Mouse (Mus musculus): Measurements from ENCODE around the gene Jazf1. TPM values are rescaled to one million over a fixed set of nuclear protein-coding genes. Genes with fewer than 3 reads are reported as not detected.

Jazf1 gene
- total and polyA plus RNA-seq, 3 experiments, result 0.42 to 1.7 (median 0.75) TPM

DNA sequence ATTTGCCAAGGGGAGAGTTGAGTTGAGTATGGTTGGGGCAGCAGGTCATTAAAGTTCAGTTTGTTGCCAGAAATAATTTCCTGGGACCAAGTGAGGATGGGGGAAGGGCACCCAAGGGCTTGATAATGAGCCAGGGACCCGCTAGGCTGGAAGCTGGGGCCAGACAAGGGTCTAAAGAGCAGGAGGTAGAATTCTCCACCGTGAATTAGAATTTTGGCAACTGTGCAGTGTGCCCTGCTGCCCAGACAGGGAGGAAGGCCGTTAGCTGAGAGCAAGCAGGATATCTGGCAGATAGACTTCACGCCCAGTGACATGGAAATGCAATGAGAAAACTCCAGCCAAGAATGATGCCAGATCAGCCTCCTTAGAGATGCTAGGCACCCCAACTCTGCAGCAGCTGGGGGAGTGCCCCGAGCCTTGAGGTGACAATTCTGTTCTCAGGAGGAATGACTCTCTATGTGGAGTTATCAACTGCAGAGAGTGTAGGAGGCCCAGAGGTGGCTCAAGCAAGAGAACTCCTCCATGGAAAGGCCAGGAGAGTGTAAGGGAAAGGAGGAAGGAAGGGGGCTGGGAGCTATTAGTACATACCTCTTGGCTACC is 1.6 kb upstream of the Jazf1 start:
- H3K27ac ChIP-seq (ENCODE audit: insufficient read depth, low read depth), result no peak overlapping the region
- H3K36me3 ChIP-seq (replicated peaks in 1 of 2; ENCODE audit: control insufficient read depth in 1 of 2, insufficient read depth in 1 of 2, low read length in 1 of 2), result peaks cover 0 to under 1% of the 10 kb centered on the region in 2 experiments
- H3K9me3 ChIP-seq (replicated peaks; ENCODE audit: low read length), result no peaks in the 10 kb centered on the region
- H3K9ac ChIP-seq (ENCODE audit: insufficient read depth, low read depth), result no peak overlapping the region
- no peak for DNase-seq (ENCODE audit: extremely low read depth)
- H3K79me2 ChIP-seq (replicated peaks; ENCODE audit: control insufficient read depth, extremely low read depth, insufficient read depth, poor library complexity, severe bottlenecking), result no peaks in the 10 kb centered on the region
- H3K4me3 ChIP-seq (replicated peaks in 1 of 3; ENCODE audit: low read depth in 2 of 3, low read length in 2 of 3, poor library complexity in 1 of 3), result no peak overlapping the region
- H3K4me2 ChIP-seq (ENCODE audit: insufficient read depth, low read depth, poor library complexity, severe bottlenecking), result no peak overlapping the region
- in situ Hi-C loops (cut with MboI; ENCODE audit: low pct_ligation_motif_present, low pct_unique_long_range_greater_than_20kb, low sequenced_read_pairs) (no loop called here), dilution Hi-C loops (cut with MboI; ENCODE audit: extremely low pct_ligation_motif_present, extremely low pct_unique_long_range_greater_than_20kb, low sequenced_read_pairs) (no loop called here)
- TF ChIP-seq MAFK (IDR thresholded peaks at IDR 0.05; ENCODE audit: insufficient replicate concordance, low read length), result no peak
- no peak for TF ChIP-seq MAZ (IDR thresholded peaks at IDR 0.05; ENCODE audit: low read depth, low read length)
- peaks cover 2% of the 10 kb centered on the region for H3K27me3 ChIP-seq (replicated peaks)
- H3K4me1 ChIP-seq (ENCODE audit: control insufficient read depth in 1 of 2, insufficient read depth in 2 of 2), result peaks cover 4 to 7% of the 10 kb centered on the region in 2 experiments

DNA sequence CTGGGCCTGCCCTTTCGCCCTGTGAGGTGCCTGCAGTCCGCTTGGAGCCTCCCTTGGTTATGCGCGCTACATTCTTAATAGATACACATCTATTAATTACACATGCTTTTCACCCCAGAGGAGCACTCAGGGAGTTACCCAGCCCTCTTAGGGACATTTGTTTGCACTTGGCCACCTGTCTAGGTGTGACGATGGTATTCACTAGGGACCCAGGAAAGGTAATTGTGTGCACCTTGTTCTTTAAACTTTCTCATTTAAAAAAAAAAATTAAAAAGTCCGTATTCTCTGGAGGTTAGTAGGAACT is 396 bp upstream of the Jazf1 start:
- Histone ChIP-seq H3K79me2 (replicated peaks; ENCODE audit: control insufficient read depth, extremely low read depth, insufficient read depth, poor library complexity, severe bottlenecking) (no peaks in the 10 kb centered on the region), H3K4me1 (ENCODE audit: control insufficient read depth in 1 of 2, insufficient read depth in 2 of 2) (peaks cover 4 to 15% of the 10 kb centered on the region in 2 experiments), H3K27ac (ENCODE audit: insufficient read depth, low read depth) (no peak overlapping the region), H3K9ac (ENCODE audit: insufficient read depth, low read depth) (peak overlapping the region; percentile 80; the same call in 1 of the 2 replicates), H3K27me3 (replicated peaks) (peaks cover 2% of the 10 kb centered on the region), H3K9me3 (replicated peaks; ENCODE audit: low read length) (no peaks in the 10 kb centered on the region), H3K4me3 (replicated peaks in 1 of 3; ENCODE audit: low read depth in 2 of 3, low read length in 2 of 3, poor library complexity in 1 of 3) (peak overlapping the region; percentile 21 to 69 (median 61)), H3K4me2 (ENCODE audit: insufficient read depth, low read depth, poor library complexity, severe bottlenecking) (peak overlapping the region; percentile 91), H3K36me3 (replicated peaks in 1 of 2; ENCODE audit: control insufficient read depth in 1 of 2, insufficient read depth in 1 of 2, low read length in 1 of 2) (peaks cover 0 to 2% of the 10 kb centered on the region in 2 experiments)
- in situ Hi-C loops (cut with MboI; ENCODE audit: low pct_ligation_motif_present, low pct_unique_long_range_greater_than_20kb, low sequenced_read_pairs) (no loop called here), dilution Hi-C loops (cut with MboI; ENCODE audit: extremely low pct_ligation_motif_present, extremely low pct_unique_long_range_greater_than_20kb, low sequenced_read_pairs) (no loop called here)
- DNase-seq (ENCODE audit: extremely low read depth), result peak; percentile 20
- no peak for TF ChIP-seq MYC (IDR thresholded peaks at IDR 0.05; ENCODE audit: low read depth, low read length)
- no peak for TF ChIP-seq RCOR1 (conservative IDR thresholded peaks at IDR 0.05; ENCODE audit: low read depth, low read length)
- no peak for TF ChIP-seq SMC3 (IDR thresholded peaks at IDR 0.05; ENCODE audit: low read depth, low read length)
- no peak for TF ChIP-seq IRF4 (IDR thresholded peaks at IDR 0.05; ENCODE audit: low read depth, low read length)
- no peak for TF ChIP-seq MAX (IDR thresholded peaks at IDR 0.05; ENCODE audit: low read length)
- no peak for TF ChIP-seq MEF2A (IDR thresholded peaks at IDR 0.05; ENCODE audit: borderline replicate concordance, low read depth, low read length)
- TF ChIP-seq POLR2AphosphoS2 (IDR thresholded peaks at IDR 0.05; ENCODE audit: low read depth, low read length), result no peak
- TF ChIP-seq ZMIZ1 (IDR thresholded peaks at IDR 0.05; ENCODE audit: low read depth, low read length), result no peak
- TF ChIP-seq NRF1 (IDR thresholded peaks at IDR 0.05; ENCODE audit: low read depth, low read length), result no peak
- TF ChIP-seq BHLHE40 (IDR thresholded peaks at IDR 0.05; ENCODE audit: low read depth, low read length), result no peak
- TF ChIP-seq ETS1 (conservative IDR thresholded peaks at IDR 0.05; ENCODE audit: low read depth, low read length), result no peak
- no peak for TF ChIP-seq EP300 (IDR thresholded peaks at IDR 0.05; ENCODE audit: low read length)
- TF ChIP-seq ELF1 (IDR thresholded peaks at IDR 0.05; ENCODE audit: low read depth, low read length), result no peak
- no peak for TF ChIP-seq MXI1 (IDR thresholded peaks at IDR 0.05; ENCODE audit: low read depth, low read length)
- TF ChIP-seq ZC3H11A (IDR thresholded peaks at IDR 0.05; ENCODE audit: low read depth, low read length), result no peak
- TF ChIP-seq KAT2A (IDR thresholded peaks at IDR 0.05; ENCODE audit: insufficient replicate concordance, low read length), result no peak
- no peak for TF ChIP-seq UBTF (IDR thresholded peaks at IDR 0.05; ENCODE audit: low read depth, low read length)
